Mouse (Mus musculus): ENCODE measurements at regions not wholly inside any gene's neighbourhood (a gene's known extent, or its start where the extent isn't known, plus 50 kb on each side); places are given as distances from the start of the nearest gene placed in this dataset.

- intact Hi-C loops (cut with DNase I): no loop called here
Observed at GRCm38 (mm10) chr16:71835325-71835724, 472.8 kb upstream of the Robo1 start.

GRCm38 (mm10) chr16:71850097-71850496, 458.0 kb upstream of the Robo1 start:
- H3K4me3 ChIP-seq: no peak overlapping the region
- no peak overlapping the region for H3K27ac ChIP-seq
- TF ChIP-seq CTCF (IDR thresholded peaks at IDR 0.05): no peak
- DNase-seq: no peak
- intact Hi-C loops (cut with DNase I): no loop called here

More at GRCm38 (mm10) chr16:71835325-71835724, 472.8 kb upstream of the Robo1 start:
- no peak for TF ChIP-seq CTCF (IDR thresholded peaks at IDR 0.05)
- no peak for DNase-seq
- Histone ChIP-seq H3K27ac (no peak overlapping the region), H3K4me3 (no peak overlapping the region)

GRCm38 (mm10) chr16:71851590-71852190, 456.4 kb upstream of the Robo1 start:
- no peak for TF ChIP-seq CTCF (IDR thresholded peaks at IDR 0.05)
- H3K27ac ChIP-seq: no peak overlapping the region

GRCm38 (mm10) chr16:71857877-71858276, 450.2 kb upstream of the Robo1 start:
- intact Hi-C loops (cut with DNase I): no loop called here
- Histone ChIP-seq H3K4me3 (no peak overlapping the region), H3K27ac (no peak overlapping the region)
- TF ChIP-seq CTCF (IDR thresholded peaks at IDR 0.05): no peak
- no peak for DNase-seq

More at GRCm38 (mm10) chr16:71851590-71852190, 456.4 kb upstream of the Robo1 start:
- no peak for DNase-seq
- no peak overlapping the region for H3K4me3 ChIP-seq
- intact Hi-C loops (cut with DNase I): no loop called here

GRCm38 (mm10) chr16:71860205-71860604, 447.9 kb upstream of the Robo1 start:
- no peak overlapping the region for H3K4me3 ChIP-seq
- intact Hi-C loops (cut with DNase I): no loop called here
- no peak for DNase-seq
- H3K27ac ChIP-seq: no peak overlapping the region
- no peak for TF ChIP-seq CTCF (IDR thresholded peaks at IDR 0.05)

GRCm38 (mm10) chr16:71885701-71886100, 422.4 kb upstream of the Robo1 start:
- no peak for TF ChIP-seq CTCF (IDR thresholded peaks at IDR 0.05)
- Histone ChIP-seq H3K27ac (no peak overlapping the region), H3K4me3 (no peak overlapping the region)
- intact Hi-C loops (cut with DNase I): no loop called here
- DNase-seq: no peak

DNA sequence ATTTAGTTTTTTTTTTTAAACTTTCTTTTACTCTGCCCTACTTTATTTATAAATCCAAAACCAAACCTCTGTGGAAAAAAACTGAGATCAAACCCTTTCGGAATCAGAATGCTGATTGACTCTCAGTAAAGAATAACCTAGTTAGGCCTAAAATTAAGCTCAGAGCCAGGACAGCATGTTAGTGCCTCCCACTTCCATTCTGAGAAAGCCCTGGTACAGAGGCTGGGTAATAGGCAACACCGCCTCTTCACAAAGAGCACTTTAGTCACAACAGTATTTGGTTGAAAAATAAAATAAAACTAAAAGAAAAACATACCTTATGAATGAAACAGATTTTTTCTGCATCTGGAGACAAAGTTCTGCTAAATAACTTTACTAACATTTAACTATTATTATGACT, 418.4 kb upstream of the Robo1 start:
- DNase-seq: no peak
- Histone ChIP-seq H3K27ac (no peak overlapping the region), H3K4me3 (no peak overlapping the region)
- no peak for TF ChIP-seq CTCF (IDR thresholded peaks at IDR 0.05)
- intact Hi-C loops (cut with DNase I): no loop called here

DNA sequence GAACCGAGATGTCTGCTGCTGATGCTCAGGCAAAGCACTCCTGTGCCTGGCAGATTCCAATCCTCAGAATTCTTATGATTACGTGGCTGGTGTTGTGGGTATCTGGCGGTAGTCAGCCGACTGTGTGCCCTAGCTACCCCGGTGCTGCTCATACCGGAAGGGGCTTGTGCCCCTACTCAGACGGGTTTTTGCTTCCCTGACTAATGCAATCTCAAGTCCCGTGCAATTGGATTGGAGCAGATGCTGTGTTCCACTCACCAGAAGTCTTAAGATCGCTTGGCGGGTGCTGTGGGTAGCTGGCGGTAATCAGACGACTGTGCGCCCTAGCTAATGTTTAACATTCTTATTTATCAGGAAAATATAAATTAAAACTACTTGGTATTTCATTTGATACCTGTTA, 385.0 kb upstream of the Robo1 start:
- intact Hi-C loops (cut with DNase I): no loop called here

GRCm38 (mm10) chr16:71944165-71944564, 363.9 kb upstream of the Robo1 start:
- intact Hi-C loops (cut with DNase I): no loop called here
- no peak overlapping the region for H3K27ac ChIP-seq
- no peak overlapping the region for H3K4me3 ChIP-seq
- DNase-seq: no peak
- no peak for TF ChIP-seq CTCF (IDR thresholded peaks at IDR 0.05)

More for the DNA sequence above, 385.0 kb upstream of the Robo1 start:
- Histone ChIP-seq H3K4me3 (no peak overlapping the region), H3K27ac (no peak overlapping the region)
- TF ChIP-seq CTCF (IDR thresholded peaks at IDR 0.05): no peak
- DNase-seq: no peak

DNA sequence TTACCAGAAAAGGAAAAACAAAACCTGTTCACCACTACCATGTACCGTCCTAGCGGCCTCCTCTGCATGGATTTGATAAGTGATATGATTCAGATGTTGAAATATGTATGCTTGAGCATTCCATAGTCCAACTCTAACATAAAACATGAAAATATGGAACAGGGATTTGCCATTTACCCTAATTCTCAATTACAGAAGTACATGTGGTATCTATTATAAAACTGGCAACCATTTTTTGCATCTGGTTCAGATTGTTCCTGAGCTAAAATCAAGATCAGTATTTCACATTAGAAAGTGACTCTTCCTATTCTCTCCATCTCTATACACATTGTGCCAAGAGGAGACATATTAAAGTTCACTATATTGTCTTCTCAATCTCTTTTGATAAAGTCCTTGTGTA, 363.3 kb upstream of the Robo1 start:
- intact Hi-C loops (cut with DNase I): no loop called here
- H3K27ac ChIP-seq: no peak overlapping the region
- no peak for DNase-seq
- H3K4me3 ChIP-seq: no peak overlapping the region
- no peak for TF ChIP-seq CTCF (IDR thresholded peaks at IDR 0.05)

DNA sequence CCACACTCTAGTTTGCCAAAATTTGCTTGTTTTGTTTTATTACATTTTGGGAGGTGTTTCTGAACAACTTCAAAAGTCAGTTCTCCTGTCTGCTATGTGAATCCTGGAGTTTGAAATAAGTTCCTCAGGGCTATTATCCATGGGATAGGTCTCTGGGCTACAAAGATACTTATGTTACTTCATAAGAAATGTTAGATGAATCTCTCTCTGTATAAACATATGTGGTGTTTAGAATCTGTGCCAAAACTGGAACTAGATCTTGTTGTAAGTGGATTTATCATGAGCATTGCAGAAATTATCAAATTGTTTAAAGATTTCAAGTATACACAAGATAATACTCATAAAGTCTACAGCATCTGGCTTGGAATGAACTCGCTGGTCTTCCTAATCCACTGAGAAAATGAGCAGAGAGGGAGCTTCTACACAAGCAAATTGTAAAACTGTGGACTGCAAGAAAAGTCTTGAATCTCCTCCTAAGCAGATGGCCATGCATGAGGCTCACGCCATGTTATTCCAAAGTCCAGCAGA, 355.2 kb upstream of the Robo1 start:
- intact Hi-C loops (cut with DNase I): no loop called here
- no peak for TF ChIP-seq CTCF (IDR thresholded peaks at IDR 0.05)
- no peak for DNase-seq
- no peak overlapping the region for H3K27ac ChIP-seq
- H3K4me3 ChIP-seq: no peak overlapping the region

DNA sequence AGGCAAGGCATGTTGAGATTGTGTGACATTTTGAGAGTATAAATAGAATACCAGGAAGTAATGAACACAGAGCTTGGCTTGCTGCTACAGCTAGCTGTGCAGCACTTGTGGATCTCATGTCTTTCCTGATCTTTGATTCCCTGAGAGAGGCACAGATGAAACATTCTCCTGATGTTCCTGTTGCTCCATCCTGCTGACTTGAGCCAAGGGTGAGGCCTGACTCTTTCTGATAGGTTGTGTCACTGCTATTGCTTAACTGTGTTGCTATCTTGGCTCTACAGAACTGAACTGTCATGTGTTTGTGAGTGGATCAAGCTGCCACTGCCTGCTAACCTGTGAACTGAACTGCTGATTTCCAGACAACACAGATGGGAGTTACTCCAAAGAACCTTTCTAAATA, 344.5 kb upstream of the Robo1 start:
- Histone ChIP-seq H3K27ac (no peak overlapping the region), H3K4me3 (no peak overlapping the region)
- no peak for DNase-seq
- no peak for TF ChIP-seq CTCF (IDR thresholded peaks at IDR 0.05)
- intact Hi-C loops (cut with DNase I): no loop called here

DNA sequence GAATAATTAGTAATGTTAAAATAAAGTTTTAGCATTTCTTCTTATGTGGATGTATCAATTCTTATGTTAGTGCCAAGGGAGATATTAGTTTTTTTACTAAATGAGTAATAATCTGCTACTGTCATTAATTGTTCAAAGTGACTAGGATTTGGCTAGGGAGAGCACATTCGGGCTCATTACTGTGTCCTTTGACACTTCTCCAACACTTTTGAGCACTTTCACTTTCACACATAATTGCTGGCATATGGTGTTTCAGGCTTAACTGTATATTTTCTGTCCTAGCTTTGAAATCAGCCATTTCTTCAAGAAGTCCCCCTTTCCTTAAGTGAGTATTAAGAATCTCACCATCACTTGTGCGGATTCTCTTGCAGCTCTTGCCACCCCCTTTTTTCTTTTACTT, 334.3 kb upstream of the Robo1 start:
- Histone ChIP-seq H3K27ac (no peak overlapping the region), H3K4me3 (no peak overlapping the region)
- no peak for DNase-seq
- intact Hi-C loops (cut with DNase I): no loop called here
- no peak for TF ChIP-seq CTCF (IDR thresholded peaks at IDR 0.05)

DNA sequence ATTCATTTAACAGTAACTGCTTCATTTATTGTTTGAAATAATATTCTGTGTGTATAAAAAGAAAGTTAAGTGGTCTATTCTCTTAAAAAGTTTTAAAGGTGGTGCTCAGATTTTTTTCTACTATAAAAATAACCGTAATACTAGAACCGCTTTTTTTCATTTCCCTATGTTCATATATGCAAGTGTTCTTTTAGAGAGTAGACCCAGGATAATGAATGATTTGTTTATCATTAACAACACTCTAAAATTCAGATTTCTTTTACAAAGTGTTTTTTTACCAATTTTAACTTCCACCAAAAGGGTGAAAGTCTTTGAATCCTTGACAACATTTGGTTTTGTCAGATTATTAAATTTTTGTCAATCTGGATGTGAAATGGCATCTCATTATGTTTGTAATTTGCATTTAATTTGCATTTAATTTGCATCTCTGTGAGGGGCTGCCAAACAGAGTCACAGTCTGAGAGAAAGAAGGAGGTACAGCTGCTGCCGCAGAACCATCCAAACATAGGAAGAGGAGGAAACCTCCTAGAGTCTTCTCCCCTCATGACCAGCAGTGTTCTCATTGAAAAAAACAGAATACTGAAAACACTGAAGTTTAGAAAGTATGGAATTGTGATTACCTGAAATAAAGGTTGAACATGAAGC, 310.4 kb upstream of the Robo1 start:
- intact Hi-C loops (cut with DNase I): no loop called here
- no peak for DNase-seq
- no peak for TF ChIP-seq CTCF (IDR thresholded peaks at IDR 0.05)
- Histone ChIP-seq H3K4me3 (no peak overlapping the region), H3K27ac (no peak overlapping the region)

All from gastrocnemius, adult 2 months (tissue).